Mouse (Mus musculus) small intestine, adult 2 months (tissue): ENCODE results near the gene Kif28.

Experiments
- CTCF ChIP-seq: fragments of 200-500 bp; IDR thresholded peaks from 2 replicates; pipeline ENCODE4 v1.5.1; 2012; ENCODE audit warnings: low read depth, mild to moderate bottlenecking, control low read depth, inconsistent platforms, low read length, moderate library complexity, mixed read lengths; ENCODE audit not compliant: insufficient replicate concordance, insufficient read length; ENCODE audit errors: extremely low read depth
- POLR2A ChIP-seq: fragments of 200-500 bp; IDR thresholded peaks from 2 replicates; pipeline ENCODE4 v1.6.1; 2012; ENCODE audit warnings: low read depth, mild to moderate bottlenecking, control low read depth, inconsistent platforms, low read length, moderate library complexity

- TF ChIP-seq CTCF (no peak), POLR2A (no peak)
These were observed 94.8 kb downstream of the Kif28 start for GRCm38 (mm10) chr1:179650284-179650683.
